Mouse (Mus musculus): ENCODE results near the gene Slc41a3. TPM values are rescaled to one million over a fixed set of nuclear protein-coding genes. Genes with fewer than 3 reads are reported as not detected.
A peak's percentile ranks its signal among the peaks of the same experiment; 100 is the strongest.

Slc41a3 gene
- polyA plus RNA-seq, 1 experiment from 2014 or later = 11.4 TPM

DNA sequence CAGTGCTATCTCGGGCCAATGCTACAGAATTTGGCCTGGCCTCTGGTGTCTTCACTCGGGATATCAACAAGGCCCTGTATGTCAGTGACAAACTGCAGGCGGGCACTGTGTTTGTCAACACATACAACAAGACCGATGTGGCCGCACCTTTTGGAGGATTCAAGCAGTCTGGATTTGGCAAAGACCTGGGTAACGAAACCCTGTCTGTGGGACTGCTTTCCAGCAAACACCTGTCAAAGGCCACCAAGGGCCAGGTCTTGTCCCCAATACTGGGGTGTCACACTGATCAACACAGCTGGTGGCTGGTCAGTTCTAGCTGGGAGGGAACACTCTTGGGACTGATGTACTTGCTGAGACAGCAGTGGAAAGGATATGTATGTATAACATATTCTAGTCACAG is 6.3 kb upstream of the Slc41a3 start:
- WGBS = 70% methylated on average over 6 of the region's 6 CpGs
- Histone ChIP-seq H3K4me2 (no peak overlapping the region), H3K27ac (ENCODE audit: poor library complexity, severe bottlenecking) (no peak overlapping the region), H3K9me3 (replicated peaks) (peaks cover 10% of the 10 kb centered on the region; the same call in 1 of the 2 replicates), H3K4me3 (no peak overlapping the region), H3K36me3 (no peaks in the 10 kb centered on the region), H3K4me1 (replicated peaks) (peaks cover 19% of the 10 kb centered on the region), H3K9ac (no peak overlapping the region), H3K27me3 (replicated peaks) (no peaks in the 10 kb centered on the region; the same call in 1 of the 2 replicates)
- no peak for ATAC-seq (ENCODE audit: insufficient number of reproducible peaks, low FRiP score)

GRCm38 (mm10) chr6:90600351-90600750 is 4.2 kb upstream of the Slc41a3 start:
- no peak for ATAC-seq (ENCODE audit: insufficient number of reproducible peaks, low FRiP score)

GRCm38 (mm10) chr6:90601736-90602135 is 2.8 kb upstream of the Slc41a3 start:
- Histone ChIP-seq H3K4me2 (no peak overlapping the region), H3K9me3 (replicated peaks) (no peaks in the 10 kb centered on the region), H3K36me3 (no peaks in the 10 kb centered on the region), H3K4me1 (replicated peaks) (peaks cover 28% of the 10 kb centered on the region), H3K27me3 (replicated peaks) (no peaks in the 10 kb centered on the region; the same call in 1 of the 2 replicates), H3K27ac (ENCODE audit: poor library complexity, severe bottlenecking) (no peak overlapping the region), H3K9ac (0 out of 2 replicates have a peak overlapping the region, but pooled peaks have one; percentile 19), H3K4me3 (no peak overlapping the region)
- WGBS = 37% methylated on average over 7 of the region's 7 CpGs
- ATAC-seq (ENCODE audit: insufficient number of reproducible peaks, low FRiP score) = no peak

More at GRCm38 (mm10) chr6:90600351-90600750, 4.2 kb upstream of the Slc41a3 start:
- 62% methylated on average over 4 of the region's 4 CpGs for WGBS
- H3K36me3 ChIP-seq = no peaks in the 10 kb centered on the region
- no peak overlapping the region for H3K4me3 ChIP-seq
- H3K9me3 ChIP-seq (replicated peaks) = peaks cover 4% of the 10 kb centered on the region; the same call in 1 of the 2 replicates
- peaks cover 22% of the 10 kb centered on the region for H3K4me1 ChIP-seq (replicated peaks)
- H3K27me3 ChIP-seq (replicated peaks) = no peaks in the 10 kb centered on the region; the same call in 1 of the 2 replicates
- no peak overlapping the region for H3K4me2 ChIP-seq
- H3K9ac ChIP-seq = no peak overlapping the region
- no peak overlapping the region for H3K27ac ChIP-seq (ENCODE audit: poor library complexity, severe bottlenecking)

- 90% methylated on average over 3 of the region's 3 CpGs for WGBS
- no peaks in the 10 kb centered on the region; the same call in 1 of the 2 replicates for H3K27me3 ChIP-seq (replicated peaks)
- H3K4me1 ChIP-seq (replicated peaks) = peaks cover 31% of the 10 kb centered on the region
- ATAC-seq (ENCODE audit: insufficient number of reproducible peaks, low FRiP score) = no peak
- H3K4me2 ChIP-seq = no peak overlapping the region
- no peak overlapping the region for H3K4me3 ChIP-seq
- H3K9ac ChIP-seq = no peak overlapping the region
- H3K36me3 ChIP-seq = no peaks in the 10 kb centered on the region
- no peak overlapping the region for H3K27ac ChIP-seq (ENCODE audit: poor library complexity, severe bottlenecking)
- no peaks in the 10 kb centered on the region for H3K9me3 ChIP-seq (replicated peaks)
These were observed 2.2 kb upstream of the Slc41a3 start for GRCm38 (mm10) chr6:90602304-90602703.

DNA sequence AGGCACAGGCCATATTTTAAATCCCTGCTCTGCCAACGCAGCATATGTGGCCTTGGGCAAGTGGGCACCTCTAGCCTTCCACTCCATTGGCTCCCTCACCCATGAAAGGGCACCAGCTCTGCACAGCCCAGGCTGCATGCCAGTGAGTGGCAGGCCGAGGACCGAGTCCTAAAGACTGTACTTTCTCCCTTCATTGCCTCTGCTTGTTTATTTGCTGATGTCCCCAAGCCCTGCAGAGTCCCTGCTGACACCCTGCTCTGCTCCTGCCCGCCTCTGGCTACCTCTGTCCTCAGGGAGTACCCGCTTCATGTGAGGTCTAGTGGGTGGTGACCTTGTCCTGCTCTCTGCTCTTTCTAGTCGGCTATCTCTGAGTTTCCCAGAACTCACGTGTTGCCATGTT is 1.4 kb upstream of the Slc41a3 start:
- no peak overlapping the region for H3K4me2 ChIP-seq
- 65% methylated on average over 7 of the region's 7 CpGs for WGBS
- no peak for ATAC-seq (ENCODE audit: insufficient number of reproducible peaks, low FRiP score)

DNA sequence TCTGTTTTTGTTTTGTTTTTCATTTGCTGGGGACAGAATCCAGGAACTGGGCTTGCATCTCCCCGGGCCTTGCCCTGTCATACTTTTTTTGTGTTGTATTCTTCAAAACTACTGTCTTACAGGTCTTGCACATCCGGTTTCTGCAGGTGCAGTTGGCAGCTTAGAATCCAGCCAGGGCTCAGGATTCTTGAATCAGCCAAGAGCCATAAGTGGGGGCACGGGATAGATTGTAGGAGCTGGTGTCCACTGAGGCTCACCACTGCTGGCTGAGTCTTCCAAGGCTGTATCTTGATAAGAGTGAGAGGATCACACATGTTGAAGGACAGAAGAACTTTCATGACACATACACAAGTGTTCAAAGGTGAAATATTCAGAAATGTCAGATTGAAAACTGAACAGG is 395 bp upstream of the Slc41a3 start:
- no peak overlapping the region for H3K9ac ChIP-seq
- 65% methylated on average over 3 of the region's 3 CpGs for WGBS
- peak; percentile 1; the same call in 1 of the 2 replicates for ATAC-seq (ENCODE audit: insufficient number of reproducible peaks, low FRiP score)

More for the DNA sequence above, 1.4 kb upstream of the Slc41a3 start:
- Histone ChIP-seq H3K36me3 (no peaks in the 10 kb centered on the region), H3K4me3 (no peak overlapping the region), H3K4me1 (replicated peaks) (peaks cover 36% of the 10 kb centered on the region), H3K27me3 (replicated peaks) (no peaks in the 10 kb centered on the region; the same call in 1 of the 2 replicates), H3K27ac (ENCODE audit: poor library complexity, severe bottlenecking) (no peak overlapping the region), H3K9me3 (replicated peaks) (no peaks in the 10 kb centered on the region), H3K9ac (no peak overlapping the region)

DNA sequence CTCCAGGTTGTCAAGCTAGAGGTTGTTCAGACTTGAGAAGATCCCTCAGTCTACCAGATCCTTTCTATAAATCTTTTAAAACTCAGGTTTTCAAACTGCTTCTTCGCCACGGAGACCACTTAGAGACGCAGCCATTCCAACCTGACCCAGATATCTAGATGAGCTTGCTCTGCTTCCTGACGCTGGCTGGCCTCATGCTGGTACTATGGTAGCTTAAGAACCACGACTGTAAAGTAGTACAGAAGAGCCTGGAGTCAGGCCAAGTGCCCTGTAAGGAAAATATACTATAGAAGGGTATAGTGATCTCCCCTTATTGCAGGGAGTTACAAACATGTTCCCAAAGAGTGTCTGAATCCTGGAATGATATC is 757 bp downstream of the Slc41a3 start:
- H3K9ac ChIP-seq = peak overlapping the region; percentile 80

More for the DNA sequence above, 395 bp upstream of the Slc41a3 start:
- H3K4me3 ChIP-seq = peak overlapping the region; percentile 66
- no peaks in the 10 kb centered on the region; the same call in 1 of the 2 replicates for H3K27me3 ChIP-seq (replicated peaks)
- no peak overlapping the region for H3K27ac ChIP-seq (ENCODE audit: poor library complexity, severe bottlenecking)
- no peaks in the 10 kb centered on the region for H3K9me3 ChIP-seq (replicated peaks)
- peaks cover 41% of the 10 kb centered on the region for H3K4me1 ChIP-seq (replicated peaks)
- H3K4me2 ChIP-seq = peak overlapping the region; percentile 88; the same call in 1 of the 2 replicates
- no peaks in the 10 kb centered on the region for H3K36me3 ChIP-seq

DNA sequence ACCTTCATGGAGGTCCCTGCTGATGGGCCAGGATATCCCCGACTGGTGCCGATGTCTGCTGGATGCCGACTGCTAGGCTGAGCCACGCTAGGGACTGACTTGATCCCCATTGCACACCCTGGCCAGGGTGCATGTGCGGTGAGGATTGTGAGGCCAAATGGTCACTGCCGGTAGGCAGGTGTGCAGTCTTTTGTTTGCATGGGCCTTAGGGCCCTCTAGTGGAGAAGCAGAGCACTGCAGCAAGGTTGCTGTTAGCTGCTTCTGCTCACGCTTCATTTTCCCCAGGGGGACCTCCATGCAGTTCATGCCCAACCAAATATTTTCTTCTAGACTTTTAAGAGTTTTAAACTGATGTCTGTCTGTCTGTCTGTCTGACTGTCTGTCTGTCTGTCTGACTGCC is 2.0 kb downstream of the Slc41a3 start:
- 23% methylated on average over 7 of the region's 7 CpGs for whole genome bisulfite sequencing
- H3K9ac ChIP-seq = no peak overlapping the region
- H3K27me3 ChIP-seq (replicated peaks) = no peaks in the 10 kb centered on the region; the same call in 1 of the 2 replicates
- no peak for ATAC-seq (ENCODE audit: insufficient number of reproducible peaks, low FRiP score)
- peaks cover 37% of the 10 kb centered on the region for H3K4me1 ChIP-seq (replicated peaks)
- no peaks in the 10 kb centered on the region for H3K9me3 ChIP-seq (replicated peaks)
- H3K4me3 ChIP-seq = no peak overlapping the region
- no peak overlapping the region for H3K4me2 ChIP-seq
- H3K27ac ChIP-seq (ENCODE audit: poor library complexity, severe bottlenecking) = no peak overlapping the region
- no peaks in the 10 kb centered on the region for H3K36me3 ChIP-seq

More for the DNA sequence above, 757 bp downstream of the Slc41a3 start:
- 13% methylated on average over 5 of the region's 5 CpGs for WGBS
- Histone ChIP-seq H3K27me3 (replicated peaks) (no peaks in the 10 kb centered on the region; the same call in 1 of the 2 replicates), H3K27ac (ENCODE audit: poor library complexity, severe bottlenecking) (0 out of 2 replicates have a peak overlapping the region, but pooled peaks have one; percentile 5), H3K36me3 (no peaks in the 10 kb centered on the region), H3K4me3 (peak overlapping the region; percentile 66), H3K9me3 (replicated peaks) (no peaks in the 10 kb centered on the region), H3K4me2 (peak overlapping the region; percentile 88), H3K4me1 (replicated peaks) (peaks cover 48% of the 10 kb centered on the region)
- ATAC-seq (ENCODE audit: insufficient number of reproducible peaks, low FRiP score) = no peak

- H3K36me3 ChIP-seq = no peaks in the 10 kb centered on the region
- H3K4me2 ChIP-seq = no peak overlapping the region
- H3K9ac ChIP-seq = no peak overlapping the region
- H3K4me3 ChIP-seq = no peak overlapping the region
- no peak for ATAC-seq (ENCODE audit: insufficient number of reproducible peaks, low FRiP score)
- H3K27ac ChIP-seq (ENCODE audit: poor library complexity, severe bottlenecking) = no peak overlapping the region
- no peaks in the 10 kb centered on the region for H3K9me3 ChIP-seq (replicated peaks)
- WGBS = 13% methylated on average over 5 of the region's 5 CpGs
- no peaks in the 10 kb centered on the region; the same call in 1 of the 2 replicates for H3K27me3 ChIP-seq (replicated peaks)
- peaks cover 30% of the 10 kb centered on the region for H3K4me1 ChIP-seq (replicated peaks)
These were observed 2.7 kb downstream of the Slc41a3 start for GRCm38 (mm10) chr6:90607196-90607595.

- H3K27ac ChIP-seq (ENCODE audit: poor library complexity, severe bottlenecking) = no peak overlapping the region
These were observed 3.7 kb downstream of the Slc41a3 start for GRCm38 (mm10) chr6:90608186-90608585.

GRCm38 (mm10) chr6:90610248-90610647 is 5.7 kb downstream of the Slc41a3 start:
- Histone ChIP-seq H3K27ac (ENCODE audit: poor library complexity, severe bottlenecking) (no peak overlapping the region), H3K4me3 (no peak overlapping the region), H3K36me3 (no peaks in the 10 kb centered on the region), H3K4me1 (replicated peaks) (peaks cover 43% of the 10 kb centered on the region), H3K9me3 (replicated peaks) (no peaks in the 10 kb centered on the region), H3K4me2 (no peak overlapping the region), H3K27me3 (replicated peaks) (no peaks in the 10 kb centered on the region), H3K9ac (no peak overlapping the region)
- no peak for ATAC-seq (ENCODE audit: insufficient number of reproducible peaks, low FRiP score)
- WGBS = 88% methylated on average over 5 of the region's 5 CpGs

More at GRCm38 (mm10) chr6:90608186-90608585, 3.7 kb downstream of the Slc41a3 start:
- peaks cover 30% of the 10 kb centered on the region for H3K4me1 ChIP-seq (replicated peaks)
- H3K9me3 ChIP-seq (replicated peaks) = no peaks in the 10 kb centered on the region
- H3K27me3 ChIP-seq (replicated peaks) = no peaks in the 10 kb centered on the region; the same call in 1 of the 2 replicates
- H3K4me2 ChIP-seq = no peak overlapping the region
- no peak overlapping the region for H3K9ac ChIP-seq
- no peaks in the 10 kb centered on the region for H3K36me3 ChIP-seq
- no peak for ATAC-seq (ENCODE audit: insufficient number of reproducible peaks, low FRiP score)
- H3K4me3 ChIP-seq = no peak overlapping the region
- 53% methylated on average over 6 of the region's 6 CpGs for WGBS

GRCm38 (mm10) chr6:90613277-90613676 is 8.8 kb downstream of the Slc41a3 start:
- WGBS = 84% methylated on average over 8 of the region's 8 CpGs
- peaks cover 57% of the 10 kb centered on the region for H3K4me1 ChIP-seq (replicated peaks)

More at GRCm38 (mm10) chr6:90613277-90613676, 8.8 kb downstream of the Slc41a3 start:
- H3K4me3 ChIP-seq = no peak overlapping the region
- H3K27me3 ChIP-seq (replicated peaks) = no peaks in the 10 kb centered on the region
- no peaks in the 10 kb centered on the region for H3K36me3 ChIP-seq
- H3K4me2 ChIP-seq = no peak overlapping the region
- no peaks in the 10 kb centered on the region for H3K9me3 ChIP-seq (replicated peaks)
- ATAC-seq (ENCODE audit: insufficient number of reproducible peaks, low FRiP score) = no peak
- no peak overlapping the region for H3K9ac ChIP-seq
- H3K27ac ChIP-seq (ENCODE audit: poor library complexity, severe bottlenecking) = no peak overlapping the region
